Mouse (Mus musculus) left cerebral cortex, postnatal 36 days (tissue): ENCODE measurements around the gene Lrp5. TPM values are rescaled to one million over a fixed set of nuclear protein-coding genes. Genes with fewer than 3 reads are reported as not detected.

ENCODE experiments used
- DNase-seq, 2 experiments: peaks; one replicate each; pipeline ENCODE4 v3.0.0; 2021 to 2022; ENCODE audit warnings: low spot score in 2 of 2, mixed read lengths in 1 of 2
- intact Hi-C: fragments of 180-260 bp; cut with DNase I; formaldehyde crosslinking; loops from one replicate; pipeline ENCODE4 v1.15.1; 2025
- total RNA-seq, 2 experiments: library from RNA; stranded (reverse); gene quantifications; 2 replicates each; pipeline ENCODE4 v1.2.3; 2021

The Lrp5 gene
- total RNA-seq, 2 experiments from 2014 or later, result 9.1 to 9.2 TPM

- intact Hi-C loops, result loop anchor here (5.0 kb wide), 1 partner anchor 189 kb away; the partner anchor contains the start of gene Tesmin
- DNase-seq, result no peak
Measured at GRCm38 (mm10) chr19:3576451-3577264, 109.7 kb downstream of the Lrp5 start.

- intact Hi-C loops, result loop anchor here (5.0 kb wide), 1 partner anchor 189 kb away; the partner anchor contains the start of gene Tesmin
- peak; percentile 95 to 98 for DNase-seq
Measured at GRCm38 (mm10) chr19:3575632-3576384, 110.6 kb downstream of the Lrp5 start, which contains the start of gene Ppp6r3. Gene Ppp6r3 (minus strand): TSS chr19:3575749.

- DNase-seq, result no peak
- intact Hi-C loops, result loop anchor here (5.0 kb wide), 1 partner anchor 188 kb away; the partner anchor contains the start of gene Tesmin
Measured at GRCm38 (mm10) chr19:3575276-3575631, 111.1 kb downstream of the Lrp5 start.

GRCm38 (mm10) chr19:3574593-3575094 is 111.7 kb downstream of the Lrp5 start:
- intact Hi-C loops, result loop anchor here (5.0 kb wide), 1 partner anchor 187 kb away; the partner anchor contains the start of gene Tesmin
- DNase-seq, result no peak

GRCm38 (mm10) chr19:3564309-3564708 is 122.1 kb downstream of the Lrp5 start:
- intact Hi-C loops, result no loop called here
- no peak for DNase-seq

GRCm38 (mm10) chr19:3562752-3563151 is 123.6 kb downstream of the Lrp5 start:
- intact Hi-C loops, result no loop called here
- no peak for DNase-seq

- DNase-seq, result no peak
- intact Hi-C loops, result no loop called here
Measured at GRCm38 (mm10) chr19:3562298-3562697, 124.1 kb downstream of the Lrp5 start.

- intact Hi-C loops, result no loop called here
- DNase-seq, result no peak
Measured at GRCm38 (mm10) chr19:3556169-3556827, 130.1 kb downstream of the Lrp5 start.

GRCm38 (mm10) chr19:3554785-3555184 is 131.6 kb downstream of the Lrp5 start:
- DNase-seq, result no peak
- intact Hi-C loops, result no loop called here

GRCm38 (mm10) chr19:3551573-3552159 is 134.7 kb downstream of the Lrp5 start:
- no peak for DNase-seq
- intact Hi-C loops, result no loop called here

GRCm38 (mm10) chr19:3550101-3550500 is 136.3 kb downstream of the Lrp5 start:
- DNase-seq, result no peak
- intact Hi-C loops, result no loop called here

GRCm38 (mm10) chr19:3549263-3549662 is 137.1 kb downstream of the Lrp5 start:
- intact Hi-C loops, result no loop called here
- DNase-seq, result no peak

GRCm38 (mm10) chr19:3548311-3548710 is 138.1 kb downstream of the Lrp5 start:
- no peak for DNase-seq
- intact Hi-C loops, result no loop called here

- intact Hi-C loops, result no loop called here
- DNase-seq, result no peak
Measured at GRCm38 (mm10) chr19:3544995-3545394, 141.4 kb downstream of the Lrp5 start.

- intact Hi-C loops, result no loop called here
- no peak for DNase-seq
Measured at GRCm38 (mm10) chr19:3542591-3542990, 143.8 kb downstream of the Lrp5 start.

GRCm38 (mm10) chr19:3540997-3541396 is 145.4 kb downstream of the Lrp5 start:
- no peak for DNase-seq
- intact Hi-C loops, result no loop called here

- intact Hi-C loops, result no loop called here
- no peak for DNase-seq
Measured at GRCm38 (mm10) chr19:3540254-3540653, 146.1 kb downstream of the Lrp5 start.

- intact Hi-C loops, result no loop called here
- DNase-seq, result no peak
Measured at GRCm38 (mm10) chr19:3539456-3539855, 146.9 kb downstream of the Lrp5 start.

- DNase-seq, result no peak
- intact Hi-C loops, result no loop called here
Measured at GRCm38 (mm10) chr19:3537658-3538057, 148.7 kb downstream of the Lrp5 start.

GRCm38 (mm10) chr19:3534945-3535344 is 151.4 kb downstream of the Lrp5 start:
- intact Hi-C loops, result no loop called here
- DNase-seq, result no peak
